Mouse (Mus musculus) Muller cell, postnatal 12 days (primary cell): Measurements from ENCODE around the gene Mrpl39.
A peak's percentile ranks its signal among the peaks of the same experiment; 100 is the strongest.

Experiments
- DNase-seq: peaks from one replicate; pipeline ENCODE4 v3.0.0-alpha.2; 2015; ENCODE audit errors: inconsistent ontology term

Gene Mrpl39

DNA sequence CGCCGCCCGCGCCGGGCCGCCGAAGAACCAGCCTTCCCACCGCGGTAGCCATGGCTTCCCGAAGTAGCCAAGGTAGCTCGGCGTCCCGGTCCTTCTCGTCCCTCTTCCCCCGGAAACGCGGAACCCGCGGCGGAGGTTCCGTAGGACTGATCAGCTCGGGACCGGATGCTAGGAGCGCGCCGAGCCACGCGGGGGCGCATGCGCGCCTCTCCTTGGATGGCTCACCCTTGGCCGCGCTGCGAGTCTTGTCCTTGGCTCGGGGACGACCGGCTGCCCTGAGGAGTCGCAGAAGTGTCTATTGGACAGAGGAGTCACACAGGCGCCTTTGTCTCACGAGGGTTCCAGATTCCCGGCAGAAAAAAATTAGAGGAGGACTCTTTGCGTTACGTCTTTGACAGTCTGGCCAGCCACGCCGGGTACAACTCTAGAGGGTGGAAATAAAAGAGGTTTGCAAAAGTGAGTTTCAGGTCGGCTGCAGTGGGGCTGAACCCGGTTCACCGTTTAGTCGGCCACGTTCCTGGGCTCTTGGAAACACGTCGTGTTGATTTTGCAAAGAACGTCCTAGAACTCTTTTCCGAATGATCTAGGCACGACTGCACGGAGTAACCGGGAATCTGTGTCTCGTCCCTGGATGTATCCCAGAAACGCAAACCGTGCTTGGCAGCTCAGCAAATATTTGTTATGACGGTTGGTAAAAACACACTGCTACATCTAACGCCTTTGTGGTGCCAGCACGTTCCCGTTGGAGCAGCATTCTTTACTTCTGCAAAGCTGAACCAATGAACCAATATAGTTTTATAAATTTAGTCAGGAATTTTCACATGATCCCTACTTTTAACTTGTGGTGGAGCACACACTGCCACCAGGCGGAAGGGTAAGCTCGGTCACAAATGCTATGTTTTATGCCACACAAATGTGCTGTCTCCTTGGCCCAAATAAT lies at the start of gene Mrpl39:
Gene Mrpl39 (minus strand): TSS at position 577 of the 940 bp plus-strand sequence.
- peak; percentile 99 for DNase-seq

- DNase-seq = no peak
These were observed 49.4 kb upstream of the Mrpl39 start for GRCm38 (mm10) chr16:84784966-84785365.

DNA sequence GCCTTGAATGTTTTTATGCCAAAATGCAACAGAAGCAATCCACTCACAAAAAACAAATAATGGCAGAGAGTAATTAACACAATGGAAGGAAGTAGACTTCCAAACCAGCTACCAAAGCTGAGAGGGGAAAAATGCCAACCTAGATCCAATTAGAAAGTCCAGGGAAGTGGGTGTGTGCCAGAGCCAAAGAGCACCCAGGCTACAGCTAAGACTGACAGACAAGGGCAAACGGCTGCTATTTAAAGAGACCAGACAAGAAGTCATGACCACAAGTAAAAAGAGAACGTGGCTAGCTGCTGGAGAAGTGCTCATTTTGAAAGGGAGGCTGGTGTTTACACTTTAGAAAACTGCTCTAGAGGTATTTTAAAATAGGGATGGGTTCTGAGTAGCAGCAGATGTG lies 47.7 kb upstream of the Mrpl39 start:
- DNase-seq = peak; percentile 47

GRCm38 (mm10) chr16:84779718-84780117 lies 44.2 kb upstream of the Mrpl39 start:
- DNase-seq = no peak

DNA sequence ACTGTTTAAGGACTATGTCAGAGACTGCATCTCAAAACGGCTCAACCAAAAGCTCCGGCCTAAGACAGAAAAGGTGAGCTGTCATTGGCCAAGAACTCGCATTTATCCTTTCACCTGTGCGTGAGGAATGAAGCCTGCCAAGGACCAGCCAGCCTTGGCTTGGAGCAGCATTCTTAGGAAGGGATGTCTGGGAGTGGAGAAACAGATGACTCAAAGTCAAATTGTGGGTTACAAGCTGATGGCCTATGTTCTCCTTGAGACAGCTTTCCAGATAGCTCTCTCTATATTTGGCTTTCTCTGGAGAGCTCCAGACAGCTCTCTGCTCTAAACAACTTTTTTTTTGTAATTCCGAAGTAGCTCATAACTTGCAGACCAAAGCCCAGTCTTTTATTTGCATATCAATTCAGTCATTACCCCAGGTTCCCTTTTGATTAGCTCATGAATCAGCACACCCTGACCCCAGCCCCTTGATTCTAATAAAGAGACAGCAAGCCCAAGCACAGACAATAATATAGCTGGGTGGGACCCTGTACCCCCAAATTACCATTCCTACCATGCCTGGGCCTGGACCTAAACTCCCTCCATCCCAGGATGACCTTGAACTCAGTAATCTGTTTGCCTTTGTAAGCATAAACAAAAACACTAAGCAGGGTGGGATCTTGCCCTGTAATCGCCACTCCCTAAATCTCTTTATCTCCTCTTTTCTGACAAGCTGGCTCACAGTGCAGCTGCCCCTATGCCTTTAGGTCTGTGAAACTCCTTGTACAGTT lies 43.5 kb upstream of the Mrpl39 start:
- DNase-seq = no peak

DNA sequence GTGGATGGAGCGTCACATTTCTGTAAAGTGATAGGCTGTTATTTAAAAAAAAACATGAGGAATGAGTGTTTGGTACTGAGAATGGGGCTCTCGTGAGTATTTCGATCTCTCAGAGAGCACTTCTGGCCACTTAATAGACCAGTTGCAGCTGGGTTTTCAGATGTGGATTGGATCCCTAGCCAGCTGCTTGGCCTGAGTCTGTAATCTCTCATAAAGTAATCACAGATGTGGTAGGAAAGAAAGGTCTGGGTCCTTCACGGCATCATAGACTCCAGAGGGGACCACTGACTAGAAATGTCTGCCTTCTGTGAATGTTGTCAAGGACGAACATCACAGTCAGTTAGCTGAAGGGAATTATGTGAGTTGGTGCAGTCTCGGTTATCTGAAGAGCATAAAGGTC lies 42.9 kb upstream of the Mrpl39 start:
- DNase-seq = no peak

GRCm38 (mm10) chr16:84776089-84776784 lies 40.7 kb upstream of the Mrpl39 start:
- peak; percentile 12 for DNase-seq

DNA sequence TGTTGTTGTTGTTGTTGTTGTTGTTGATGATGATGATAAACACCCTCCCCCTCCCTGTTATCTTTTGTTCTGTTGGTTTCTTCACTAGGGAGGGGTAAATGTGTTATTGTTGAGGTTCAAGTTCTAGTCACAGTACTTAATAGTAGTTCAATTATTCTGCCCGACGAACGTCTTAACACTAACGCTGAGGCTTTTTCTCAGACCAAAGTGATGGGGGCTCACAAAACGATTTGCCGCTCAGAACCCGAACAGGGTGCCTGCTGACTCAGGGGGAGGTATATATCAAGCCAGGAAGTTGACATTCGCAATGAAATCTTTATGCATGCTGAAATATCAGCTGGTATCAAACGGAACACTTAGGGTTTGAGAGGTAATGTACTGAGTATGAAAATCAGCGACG lies 39.8 kb upstream of the Mrpl39 start:
- peak; percentile 10 for DNase-seq

DNA sequence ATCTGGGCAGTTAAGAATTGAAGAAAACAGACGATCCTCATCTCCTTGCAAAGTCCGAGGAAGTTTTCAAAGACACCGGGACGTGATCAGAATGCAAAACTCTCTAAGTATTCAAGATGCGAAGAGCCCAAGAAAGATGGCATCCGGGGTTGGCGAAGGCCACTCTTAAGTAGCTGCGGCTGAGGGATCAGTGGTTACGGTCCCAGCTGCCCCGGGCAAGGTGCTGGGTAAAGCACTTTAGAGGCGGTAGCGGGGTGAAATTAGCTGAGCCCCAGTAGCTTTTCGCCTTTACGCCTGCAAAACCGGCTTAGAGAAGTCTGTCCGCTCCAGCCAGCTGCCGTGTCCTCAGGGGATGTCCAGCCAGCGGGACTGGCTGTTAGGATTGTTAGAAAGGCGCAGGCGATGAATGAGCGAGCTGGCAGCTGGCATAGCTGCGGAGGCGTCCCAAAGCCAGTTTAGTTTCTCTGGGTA lies 39.3 kb upstream of the Mrpl39 start:
- peak; percentile 81 for DNase-seq

DNA sequence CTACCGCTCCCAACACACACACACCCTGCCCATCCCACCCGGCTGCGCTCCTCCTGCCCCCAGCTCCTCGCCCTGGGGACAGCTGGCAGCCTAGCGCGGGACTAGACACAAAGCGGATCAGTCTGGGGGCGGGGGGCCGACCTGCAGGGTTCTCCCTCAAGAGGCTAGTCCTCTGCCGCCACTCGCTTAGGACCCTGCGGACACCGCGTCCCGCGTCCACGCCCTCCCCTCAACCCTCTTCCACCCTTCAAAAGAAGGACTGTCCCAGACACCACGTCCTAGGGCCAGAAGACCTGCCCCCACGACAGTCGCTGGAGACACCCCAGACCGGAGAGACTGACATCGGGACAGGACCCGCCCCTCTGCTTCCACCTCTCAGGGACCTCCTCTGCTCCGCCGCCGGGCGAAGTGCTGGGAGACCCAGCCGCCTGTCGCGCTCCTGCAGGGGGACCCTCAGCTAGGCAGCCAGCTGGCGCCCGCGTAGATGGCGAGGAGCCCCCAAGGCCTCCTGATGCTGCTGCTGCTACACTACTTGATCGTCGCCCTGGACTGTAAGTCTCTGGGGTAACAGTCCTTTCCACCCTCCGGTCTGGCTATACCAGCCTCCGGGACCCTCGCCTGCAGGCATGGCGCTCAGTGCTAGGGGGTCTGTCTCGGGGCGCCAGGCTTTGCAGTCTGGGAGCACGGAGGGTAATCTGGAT lies 38.6 kb upstream of the Mrpl39 start, which contains the start of gene Jam2:
Gene Jam2 (plus strand): TSS at position 121 of the 701 bp plus-strand sequence.
- DNase-seq = peak; percentile 87

DNA sequence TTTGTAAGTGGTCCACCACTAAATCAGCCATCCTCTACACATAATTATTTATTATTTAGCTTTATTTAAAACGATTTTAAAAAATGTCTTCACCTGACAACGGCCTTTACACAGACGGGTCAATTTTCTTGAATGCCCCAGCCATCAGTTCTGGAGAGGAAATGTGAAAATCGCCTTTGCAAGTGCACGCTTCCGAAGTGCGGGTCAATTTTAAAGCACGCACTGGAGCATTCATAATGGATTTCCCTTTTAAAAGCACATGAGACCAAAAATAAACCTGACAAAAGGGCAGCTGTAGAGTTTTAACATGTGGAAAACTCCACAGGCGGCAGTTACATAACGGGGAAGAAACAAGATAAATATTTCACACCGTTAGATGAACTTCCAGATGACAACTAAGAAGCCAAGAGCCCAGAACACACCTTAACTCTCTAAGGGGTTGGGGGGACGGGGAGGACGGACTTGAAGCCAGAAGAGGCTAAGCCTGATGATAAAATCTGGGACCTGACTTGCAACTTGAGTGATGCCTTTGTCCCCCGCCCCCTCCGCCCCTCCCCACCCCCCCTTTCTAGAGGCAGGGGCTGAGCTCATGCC lies 37.8 kb upstream of the Mrpl39 start:
- peak; percentile 11 for DNase-seq

- DNase-seq = no peak
These were observed 37.1 kb upstream of the Mrpl39 start for GRCm38 (mm10) chr16:84772496-84773267.

DNA sequence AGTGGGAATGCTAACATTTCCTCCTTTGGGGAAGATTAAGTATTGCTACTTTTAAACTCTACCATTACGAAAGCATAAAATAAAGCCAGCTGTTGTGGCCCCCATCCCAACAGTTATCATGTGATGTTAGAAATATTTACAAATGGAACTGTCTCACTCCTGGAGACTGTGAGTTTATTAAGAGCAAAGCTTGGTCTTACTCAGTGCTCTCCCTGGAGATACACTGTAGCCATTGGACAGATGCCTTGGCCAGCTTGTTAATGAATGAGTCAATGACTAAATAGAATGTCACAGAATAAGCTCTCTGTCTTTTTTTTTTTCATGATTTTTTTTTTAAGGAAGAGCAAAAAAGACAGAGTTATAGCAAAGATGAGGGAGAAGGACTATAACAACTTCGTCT lies 35.9 kb upstream of the Mrpl39 start:
- DNase-seq = peak; percentile 60

GRCm38 (mm10) chr16:84770891-84771290 lies 35.3 kb upstream of the Mrpl39 start:
- no peak for DNase-seq

- no peak for DNase-seq
These were observed 34.3 kb upstream of the Mrpl39 start for GRCm38 (mm10) chr16:84769619-84770464.

GRCm38 (mm10) chr16:84769182-84769581 lies 33.6 kb upstream of the Mrpl39 start:
- DNase-seq = no peak

- no peak for DNase-seq
These were observed 32.4 kb upstream of the Mrpl39 start for GRCm38 (mm10) chr16:84767956-84768355.

- no peak for DNase-seq
These were observed 10.3 kb upstream of the Mrpl39 start for GRCm38 (mm10) chr16:84745721-84746306.
